ENCODE assay signal across 8 mouse cellular contexts in the genomic region with DNA sequence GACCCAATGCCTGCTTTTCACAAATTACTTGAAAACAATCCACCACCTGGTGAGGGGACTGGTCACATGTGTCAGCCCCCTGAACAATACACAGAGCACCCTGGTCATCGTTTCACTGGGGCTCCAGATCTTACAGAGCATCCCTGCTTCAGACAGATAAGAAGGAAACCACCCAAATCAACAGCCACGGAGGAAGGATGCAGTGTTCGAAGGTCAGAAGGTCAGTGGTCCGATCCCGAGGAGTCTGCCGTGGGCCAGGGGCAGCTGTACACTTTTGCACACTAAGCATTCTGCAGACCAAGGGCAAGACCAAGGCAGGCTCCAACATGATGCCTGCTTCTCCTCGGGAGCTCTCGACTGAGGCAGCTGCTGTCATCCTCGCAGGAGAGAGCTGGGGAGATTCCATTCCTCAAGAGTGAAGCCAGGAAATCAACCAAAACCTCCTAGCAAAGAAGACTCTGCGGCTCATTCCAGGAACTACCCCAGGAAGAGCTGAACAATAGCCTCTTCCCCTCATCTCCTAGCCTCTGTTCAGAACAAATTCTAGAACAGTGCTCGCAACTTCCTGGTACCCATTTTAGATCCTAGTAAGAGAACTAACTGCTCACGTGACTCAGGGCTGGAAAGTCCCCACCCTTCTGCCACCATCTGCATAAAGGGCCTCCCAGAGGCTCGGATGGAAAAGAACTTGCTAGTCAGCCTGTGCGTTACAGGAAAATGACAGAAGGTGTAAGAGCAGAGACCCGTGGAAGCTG. TPM values are rescaled to one million over a fixed set of nuclear protein-coding genes. Genes with fewer than 3 reads are reported as not detected.
A peak's percentile ranks its signal among the peaks of the same experiment; 100 is the strongest.
DNase-seq lines count a peak whose midpoint lies in the region; ATAC-seq lines count a peak whose summit lies in the region.

No protein-coding gene starts in this region.

- WGBS in heart, embryonic 11.5 days (ENCODE audit: insufficient replicate concordance) = 36% methylated on average over 15 of the region's 15 CpGs

- peaks cover 27% of the 10 kb centered on the region for H3K4me1 ChIP-seq in heart, embryonic 11.5 days (ENCODE audit: control insufficient read depth, insufficient read depth, low read length)

- no peaks in the 10 kb centered on the region for H3K27me3 ChIP-seq in heart, embryonic 11.5 days (ENCODE audit: control insufficient read depth, insufficient read depth, low read length)

- no peak for ATAC-seq in heart, embryonic 11.5 days (replicated peaks; ENCODE audit: insufficient number of reproducible peaks, low FRiP score, low TSS enrichment)
- peak; percentile 64 for ATAC-seq in megakaryocyte, adult 5-6 weeks (ENCODE audit: poor library complexity, severe bottlenecking)

- peak; percentile 74 for DNase-seq in 416B (ENCODE audit: low read depth)
- DNase-seq in CD8-positive naive resting alpha-beta T cell, adult 2 months (ENCODE audit: low read depth in 2 of 2, low spot score in 2 of 2) = peak; percentile 12 to 37
- DNase-seq in kidney, postnatal 10 days = peak; percentile 49
- DNase-seq in urinary bladder, adult 18-20 months (ENCODE audit: low spot score in 2 of 2) = no peak
- no peak for DNase-seq in Muller cell, postnatal 12 days (ENCODE audit: inconsistent ontology term)
- no peak for DNase-seq in adrenal gland, adult 18-20 months (ENCODE audit: low spot score in 2 of 2)

- H3K4me3 ChIP-seq in heart, embryonic 11.5 days (ENCODE audit: low read depth, low read length) = no peak overlapping the region

- H3K4me2 ChIP-seq in heart, embryonic 11.5 days = no peak overlapping the region

- no peaks in the 10 kb centered on the region for H3K9me3 ChIP-seq in heart, embryonic 11.5 days (replicated peaks; ENCODE audit: control insufficient read depth, low read length)

- H3K36me3 ChIP-seq in heart, embryonic 11.5 days (ENCODE audit: control insufficient read depth, insufficient read depth, low read length) = no peaks in the 10 kb centered on the region; the same call in 1 of the 2 replicates

- no peak overlapping the region for H3K9ac ChIP-seq in heart, embryonic 11.5 days (ENCODE audit: low read depth, low read length)

- H3K27ac ChIP-seq in heart, embryonic 11.5 days (ENCODE audit: low read depth, low read length) = peak overlapping the region; percentile 58

RNA-seq across cellular contexts. Expression of a gene that starts 14.7 kb away (rescaled TPM):
- 10.3 and 12.2 TPM in 2 replicates for polyA plus RNA-seq in heart, embryonic 11.5 days (2014; fragmentation: Nextera tagmentation; extraction: Ambion mirVana)
- 8.1 and 9.8 TPM in 2 replicates for total RNA-seq in megakaryocyte, adult 5-6 weeks (2015)
- total RNA-seq in megakaryocyte, adult 5-6 weeks (2017) = 4.6 and 5.1 TPM in 2 replicates
- 10 to 100 TPM in 1 of 2 experiments, 1 to 10 TPM in 1; 8.4 to 15.2 TPM for total RNA-seq in adrenal gland, adult 18-20 months (2021)

Comparison
In these comparisons a context has a peak if more than half of its experiments do, and no peak if none do; other contexts are left out.
1. DNase-seq: peak in 416B (single experiment), CD8-positive naive resting alpha-beta T cell, adult 2 months (2 of 2) and kidney, postnatal 10 days (single experiment); none in urinary bladder, adult 18-20 months (0 of 2), Muller cell, postnatal 12 days (single experiment) and adrenal gland, adult 18-20 months (0 of 2).